Mouse (Mus musculus): ENCODE measurements around the gene Kyat1. TPM values are rescaled to one million over a fixed set of nuclear protein-coding genes. Genes with fewer than 3 reads are reported as not detected.

Kyat1 gene
- polyA plus RNA-seq, 1 experiment = 9.6 TPM

GRCm38 (mm10) chr2:30200388-30200925, 5.2 kb downstream of the Kyat1 start:
- H3K36me3 ChIP-seq (ENCODE audit: control insufficient read depth, insufficient read depth, low read length, poor library complexity, severe bottlenecking) = no peaks in the 10 kb centered on the region
- H3K4me1 ChIP-seq (ENCODE audit: control insufficient read depth, insufficient read depth, low read length) = peaks cover 2% of the 10 kb centered on the region
- H3K4me3 ChIP-seq (ENCODE audit: low read depth, low read length) = no peak overlapping the region
- no peak overlapping the region for H3K27ac ChIP-seq (ENCODE audit: insufficient read depth, low read length)
- TF ChIP-seq CTCF (IDR thresholded peaks at IDR 0.05; ENCODE audit: low read depth, low read length) (no peak), POLR2A (IDR thresholded peaks at IDR 0.05; ENCODE audit: insufficient read depth, low read length) (no peak), EP300 (IDR thresholded peaks at IDR 0.05; ENCODE audit: insufficient read depth, low read depth, low read length) (no peak)
- H3K9ac ChIP-seq (ENCODE audit: low read depth, poor library complexity, severe bottlenecking) = no peak overlapping the region
- H3K27me3 ChIP-seq (ENCODE audit: control insufficient read depth, insufficient read depth, low read length, poor library complexity, severe bottlenecking) = no peaks in the 10 kb centered on the region
- no peaks in the 10 kb centered on the region for H3K9me3 ChIP-seq (replicated peaks; ENCODE audit: control insufficient read depth, insufficient read depth, low read length, poor library complexity, severe bottlenecking)

- H3K27me3 ChIP-seq (ENCODE audit: control insufficient read depth, insufficient read depth, low read length, poor library complexity, severe bottlenecking) = no peaks in the 10 kb centered on the region
- TF ChIP-seq EP300 (IDR thresholded peaks at IDR 0.05; ENCODE audit: insufficient read depth, low read depth, low read length) = no peak
- no peaks in the 10 kb centered on the region for H3K36me3 ChIP-seq (ENCODE audit: control insufficient read depth, insufficient read depth, low read length, poor library complexity, severe bottlenecking)
- H3K9ac ChIP-seq (ENCODE audit: low read depth, poor library complexity, severe bottlenecking) = no peak overlapping the region
- peaks cover 2% of the 10 kb centered on the region for H3K4me1 ChIP-seq (ENCODE audit: control insufficient read depth, insufficient read depth, low read length)
- no peak overlapping the region for H3K27ac ChIP-seq (ENCODE audit: insufficient read depth, low read length)
- H3K4me3 ChIP-seq (ENCODE audit: low read depth, low read length) = no peak overlapping the region
- no peaks in the 10 kb centered on the region for H3K9me3 ChIP-seq (replicated peaks; ENCODE audit: control insufficient read depth, insufficient read depth, low read length, poor library complexity, severe bottlenecking)
Observed at GRCm38 (mm10) chr2:30199984-30200383, 5.7 kb downstream of the Kyat1 start.

GRCm38 (mm10) chr2:30198021-30198420, 7.6 kb downstream of the Kyat1 start:
- Histone ChIP-seq H3K4me3 (ENCODE audit: low read depth, low read length) (no peak overlapping the region), H3K9ac (ENCODE audit: low read depth, poor library complexity, severe bottlenecking) (no peak overlapping the region), H3K9me3 (replicated peaks; ENCODE audit: control insufficient read depth, insufficient read depth, low read length, poor library complexity, severe bottlenecking) (no peaks in the 10 kb centered on the region), H3K4me1 (ENCODE audit: control insufficient read depth, insufficient read depth, low read length) (peaks cover 4% of the 10 kb centered on the region), H3K27ac (ENCODE audit: insufficient read depth, low read length) (no peak overlapping the region), H3K27me3 (ENCODE audit: control insufficient read depth, insufficient read depth, low read length, poor library complexity, severe bottlenecking) (no peaks in the 10 kb centered on the region), H3K36me3 (ENCODE audit: control insufficient read depth, insufficient read depth, low read length, poor library complexity, severe bottlenecking) (no peaks in the 10 kb centered on the region)
- TF ChIP-seq CTCF (IDR thresholded peaks at IDR 0.05; ENCODE audit: low read depth, low read length) = no peak
- no peak for TF ChIP-seq POLR2A (IDR thresholded peaks at IDR 0.05; ENCODE audit: insufficient read depth, low read length)
- TF ChIP-seq EP300 (IDR thresholded peaks at IDR 0.05; ENCODE audit: insufficient read depth, low read depth, low read length) = no peak

- H3K4me1 ChIP-seq (ENCODE audit: control insufficient read depth, insufficient read depth, low read length) = peaks cover 7% of the 10 kb centered on the region
- no peaks in the 10 kb centered on the region for H3K9me3 ChIP-seq (replicated peaks; ENCODE audit: control insufficient read depth, insufficient read depth, low read length, poor library complexity, severe bottlenecking)
- no peaks in the 10 kb centered on the region for H3K27me3 ChIP-seq (ENCODE audit: control insufficient read depth, insufficient read depth, low read length, poor library complexity, severe bottlenecking)
- no peak for TF ChIP-seq CTCF (IDR thresholded peaks at IDR 0.05; ENCODE audit: low read depth, low read length)
- TF ChIP-seq POLR2A (IDR thresholded peaks at IDR 0.05; ENCODE audit: insufficient read depth, low read length) = no peak
- no peak for TF ChIP-seq EP300 (IDR thresholded peaks at IDR 0.05; ENCODE audit: insufficient read depth, low read depth, low read length)
- no peak overlapping the region for H3K4me3 ChIP-seq (ENCODE audit: low read depth, low read length)
- H3K36me3 ChIP-seq (ENCODE audit: control insufficient read depth, insufficient read depth, low read length, poor library complexity, severe bottlenecking) = no peaks in the 10 kb centered on the region
- no peak overlapping the region for H3K27ac ChIP-seq (ENCODE audit: insufficient read depth, low read length)
- H3K9ac ChIP-seq (ENCODE audit: low read depth, poor library complexity, severe bottlenecking) = no peak overlapping the region
Observed at GRCm38 (mm10) chr2:30194656-30195055, 11.0 kb downstream of the Kyat1 start.

- H3K36me3 ChIP-seq (ENCODE audit: control insufficient read depth, insufficient read depth, low read length, poor library complexity, severe bottlenecking) = no peaks in the 10 kb centered on the region
- peaks cover 7% of the 10 kb centered on the region for H3K4me1 ChIP-seq (ENCODE audit: control insufficient read depth, insufficient read depth, low read length)
- H3K9ac ChIP-seq (ENCODE audit: low read depth, poor library complexity, severe bottlenecking) = no peak overlapping the region
- H3K4me3 ChIP-seq (ENCODE audit: low read depth, low read length) = no peak overlapping the region
- H3K9me3 ChIP-seq (replicated peaks; ENCODE audit: control insufficient read depth, insufficient read depth, low read length, poor library complexity, severe bottlenecking) = no peaks in the 10 kb centered on the region
- TF ChIP-seq EP300 (IDR thresholded peaks at IDR 0.05; ENCODE audit: insufficient read depth, low read depth, low read length) (no peak), POLR2A (IDR thresholded peaks at IDR 0.05; ENCODE audit: insufficient read depth, low read length) (no peak), CTCF (IDR thresholded peaks at IDR 0.05; ENCODE audit: low read depth, low read length) (no peak)
- no peak overlapping the region for H3K27ac ChIP-seq (ENCODE audit: insufficient read depth, low read length)
- H3K27me3 ChIP-seq (ENCODE audit: control insufficient read depth, insufficient read depth, low read length, poor library complexity, severe bottlenecking) = no peaks in the 10 kb centered on the region
Observed at GRCm38 (mm10) chr2:30191790-30192580, 13.7 kb downstream of the Kyat1 start.

GRCm38 (mm10) chr2:30185681-30186080, 20.0 kb downstream of the Kyat1 start:
- Histone ChIP-seq H3K27me3 (ENCODE audit: control insufficient read depth, insufficient read depth, low read length, poor library complexity, severe bottlenecking) (no peaks in the 10 kb centered on the region), H3K4me1 (ENCODE audit: control insufficient read depth, insufficient read depth, low read length) (no peaks in the 10 kb centered on the region), H3K36me3 (ENCODE audit: control insufficient read depth, insufficient read depth, low read length, poor library complexity, severe bottlenecking) (no peaks in the 10 kb centered on the region), H3K9me3 (replicated peaks; ENCODE audit: control insufficient read depth, insufficient read depth, low read length, poor library complexity, severe bottlenecking) (no peaks in the 10 kb centered on the region; the same call in 1 of the 2 replicates), H3K4me3 (ENCODE audit: low read depth, low read length) (no peak overlapping the region), H3K27ac (ENCODE audit: insufficient read depth, low read length) (no peak overlapping the region), H3K9ac (ENCODE audit: low read depth, poor library complexity, severe bottlenecking) (no peak overlapping the region)
- TF ChIP-seq EP300 (IDR thresholded peaks at IDR 0.05; ENCODE audit: insufficient read depth, low read depth, low read length) = no peak
- TF ChIP-seq CTCF (IDR thresholded peaks at IDR 0.05; ENCODE audit: low read depth, low read length) = no peak
- no peak for TF ChIP-seq POLR2A (IDR thresholded peaks at IDR 0.05; ENCODE audit: insufficient read depth, low read length)

Data from ES-Bruce4 (cell line).